Mouse (Mus musculus): ENCODE data around the gene Thg1l.

Thg1l gene

DNA sequence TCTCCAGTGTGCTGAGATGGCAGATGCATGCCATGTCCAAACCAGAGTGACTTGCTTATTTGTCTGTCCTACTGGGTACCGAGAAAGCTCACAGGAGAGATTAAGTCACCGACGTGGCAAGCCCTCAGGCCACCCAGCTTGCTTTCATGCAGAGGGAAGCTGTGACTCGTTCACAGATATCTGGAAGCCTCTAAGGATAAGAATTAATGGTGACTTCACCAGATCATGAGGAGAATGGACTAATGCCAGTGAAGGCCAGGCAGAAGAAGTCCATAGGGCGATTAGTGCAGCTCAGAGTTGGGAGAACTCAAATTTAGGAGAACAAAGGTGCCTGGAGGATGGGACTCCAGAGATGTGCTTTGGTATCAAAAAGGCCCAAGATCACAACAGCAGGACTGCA lies 27.8 kb downstream of the Thg1l start:
- no peak for DNase-seq (ENCODE audit: low spot score in 2 of 2)

GRCm38 (mm10) chr11:45926640-45927082 lies 28.6 kb downstream of the Thg1l start:
- peak; percentile 65 to 74 for DNase-seq (ENCODE audit: low spot score in 2 of 2)

DNA sequence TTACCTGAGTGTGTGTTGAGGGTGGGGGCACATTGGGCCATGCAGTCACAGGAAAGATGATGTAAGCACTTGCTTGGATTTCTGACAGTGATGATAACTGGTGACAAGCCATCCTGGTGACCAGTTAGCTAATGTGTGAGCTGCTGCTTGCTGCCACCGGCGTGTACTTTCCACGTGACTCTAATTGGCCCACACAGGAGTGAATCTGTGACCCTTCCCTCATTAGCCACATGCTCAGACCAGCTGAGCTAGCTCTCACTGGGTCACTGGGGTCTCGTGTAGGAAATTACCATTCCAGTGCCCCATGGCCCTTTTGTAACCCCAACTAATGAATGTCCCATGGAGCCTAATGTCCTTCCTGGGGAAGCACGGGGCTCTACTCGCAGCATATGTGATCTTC lies 29.9 kb downstream of the Thg1l start:
- DNase-seq (ENCODE audit: low spot score in 2 of 2): no peak

DNA sequence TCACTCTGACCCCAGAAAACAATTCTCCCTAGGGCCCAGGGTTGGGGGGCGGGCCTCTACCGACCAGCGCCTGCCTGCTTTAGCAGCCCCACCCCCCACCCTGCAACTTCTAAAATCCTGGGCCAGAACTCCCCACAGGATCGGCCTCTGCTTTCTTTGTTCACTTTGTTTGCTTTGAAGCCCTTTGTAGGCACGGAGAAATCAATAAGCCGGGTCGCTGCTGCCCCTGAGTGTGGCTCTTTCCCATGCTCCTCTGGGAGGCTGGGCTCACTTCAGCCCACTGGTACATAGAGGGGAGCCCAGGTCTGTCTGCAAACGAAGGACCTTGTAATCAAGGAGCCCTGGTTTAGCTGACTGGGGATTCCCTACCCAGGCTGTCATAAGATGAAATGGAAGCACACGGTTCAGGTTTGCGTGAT lies 33.8 kb downstream of the Thg1l start:
- DNase-seq (ENCODE audit: low spot score in 2 of 2): no peak

- DNase-seq (ENCODE audit: low spot score in 2 of 2): no peak
Measured at GRCm38 (mm10) chr11:45921026-45921425, 34.3 kb downstream of the Thg1l start.

GRCm38 (mm10) chr11:45918836-45919235 lies 36.5 kb downstream of the Thg1l start:
- DNase-seq (ENCODE audit: low spot score in 2 of 2): no peak

GRCm38 (mm10) chr11:45918018-45918417 lies 37.3 kb downstream of the Thg1l start:
- no peak for DNase-seq (ENCODE audit: low spot score in 2 of 2)

GRCm38 (mm10) chr11:45916196-45916595 lies 39.1 kb downstream of the Thg1l start:
- DNase-seq (ENCODE audit: low spot score in 2 of 2): no peak

DNA sequence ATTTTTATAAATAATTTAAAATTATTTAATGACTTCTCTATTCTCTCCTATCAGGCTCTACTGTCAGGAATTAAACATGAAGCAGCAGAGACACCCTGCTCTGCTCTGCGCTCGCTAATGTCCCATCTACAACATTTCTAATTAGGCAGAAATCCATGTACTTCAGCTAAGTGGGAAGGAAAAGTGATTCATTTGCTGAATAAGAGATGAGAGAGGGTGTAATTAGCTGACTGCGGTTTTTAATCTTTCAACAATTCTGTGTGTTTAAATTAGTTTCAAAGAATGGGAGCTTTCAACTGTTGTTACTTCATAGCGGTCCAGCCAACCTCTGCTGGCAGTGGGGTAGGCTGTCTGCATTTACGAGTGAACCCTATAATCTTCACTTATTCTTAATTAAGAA lies 44.6 kb downstream of the Thg1l start:
- DNase-seq (ENCODE audit: low spot score in 2 of 2): no peak

DNA sequence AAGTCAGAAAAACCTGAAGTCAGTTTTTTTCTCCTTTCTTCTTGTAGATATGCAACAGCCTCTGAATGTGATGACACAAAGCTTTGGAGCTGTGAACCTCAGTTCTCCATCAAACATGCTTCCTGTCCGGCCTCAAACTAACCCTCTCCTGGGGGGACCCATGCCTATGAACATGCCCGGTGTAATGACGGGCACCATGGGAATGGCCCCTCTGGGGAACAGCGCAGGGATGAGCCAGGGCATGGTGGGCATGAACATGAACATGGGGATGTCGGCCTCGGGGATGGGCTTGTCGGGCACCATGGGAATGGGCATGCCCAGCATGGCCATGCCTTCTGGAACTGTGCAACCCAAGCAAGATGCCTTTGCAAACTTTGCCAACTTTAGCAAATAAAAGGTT lies 46.4 kb downstream of the Thg1l start:
- DNase-seq (ENCODE audit: low spot score in 2 of 2): no peak

- no peak for DNase-seq (ENCODE audit: low spot score in 2 of 2)
Measured at GRCm38 (mm10) chr11:45908070-45908469, 47.2 kb downstream of the Thg1l start.

GRCm38 (mm10) chr11:45907301-45907700 lies 48.0 kb downstream of the Thg1l start:
- DNase-seq (ENCODE audit: low spot score in 2 of 2): no peak

- DNase-seq (ENCODE audit: low spot score in 2 of 2): no peak
Measured at GRCm38 (mm10) chr11:45906109-45906786, 49.0 kb downstream of the Thg1l start.

DNA sequence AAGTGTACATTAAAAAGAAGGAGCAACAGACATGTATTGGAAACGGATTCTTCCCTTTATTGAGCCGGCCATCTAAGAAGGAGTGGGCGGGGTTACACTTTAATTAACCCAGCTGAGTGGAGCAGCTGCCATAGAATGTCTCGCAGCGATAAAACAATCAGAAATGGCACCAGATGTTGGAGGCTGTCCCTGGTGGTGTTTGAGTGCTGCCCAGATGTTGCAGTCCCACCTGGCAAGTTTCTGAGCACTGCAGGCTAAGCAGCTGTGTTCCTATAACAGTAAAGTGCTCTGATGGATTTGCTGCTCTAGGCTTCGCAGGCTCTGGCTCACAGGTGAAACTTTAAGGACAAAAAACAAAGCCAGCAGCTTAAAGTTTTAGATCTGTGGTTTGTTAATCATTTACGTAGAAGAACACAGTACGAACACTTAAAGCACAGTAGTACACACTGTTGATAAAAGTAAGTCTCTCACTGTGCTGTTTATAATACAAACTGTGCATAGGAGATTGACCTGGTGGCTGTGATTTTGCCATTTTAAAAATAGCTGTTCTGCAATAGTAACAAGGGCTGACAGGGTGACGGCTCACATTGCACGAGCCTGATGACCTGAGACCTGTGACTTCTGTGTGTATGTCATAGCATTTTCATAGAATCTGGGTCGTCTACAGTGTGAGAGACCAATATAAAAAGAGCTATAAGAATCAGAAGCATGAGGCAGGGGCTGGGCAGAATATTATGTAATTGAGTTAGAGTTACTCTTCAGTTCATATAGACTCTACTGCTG lies 54.9 kb downstream of the Thg1l start:
- no peak for DNase-seq (ENCODE audit: low spot score in 2 of 2)

DNA sequence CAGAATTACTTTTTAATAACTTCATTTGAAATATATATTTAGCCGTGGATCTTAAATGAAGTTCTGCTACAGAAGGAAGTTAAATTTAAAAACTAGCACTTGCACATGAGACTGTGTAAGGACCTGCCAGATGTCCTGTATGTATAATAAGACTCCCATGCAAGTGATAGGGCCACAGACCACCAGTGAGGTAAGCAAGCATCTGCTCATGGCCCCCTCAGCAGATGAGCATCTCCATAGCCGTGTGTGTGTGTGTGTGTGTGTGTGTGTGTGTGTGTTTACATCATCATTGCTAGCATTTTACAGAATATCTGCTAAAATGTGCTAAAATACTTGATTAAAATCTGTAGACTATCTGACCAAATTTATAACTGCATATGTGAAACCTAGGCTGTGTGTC lies 57.9 kb downstream of the Thg1l start:
- DNase-seq (ENCODE audit: low spot score in 2 of 2): no peak
